Mouse (Mus musculus): ENCODE results near the gene Oxct2b. TPM values are rescaled to one million over a fixed set of nuclear protein-coding genes. Genes with fewer than 3 reads are reported as not detected.
A peak's percentile ranks its signal among the peaks of the same experiment; 100 is the strongest.

Oxct2b gene
- total RNA-seq (2014; fragmentation: Nextera tagmentation) (not detected in 2 replicates), total RNA-seq (2017) (not detected in 2 replicates), polyA plus RNA-seq (2012) (0.02 TPM in 1 of 2 replicates, not detected in the other)

DNA sequence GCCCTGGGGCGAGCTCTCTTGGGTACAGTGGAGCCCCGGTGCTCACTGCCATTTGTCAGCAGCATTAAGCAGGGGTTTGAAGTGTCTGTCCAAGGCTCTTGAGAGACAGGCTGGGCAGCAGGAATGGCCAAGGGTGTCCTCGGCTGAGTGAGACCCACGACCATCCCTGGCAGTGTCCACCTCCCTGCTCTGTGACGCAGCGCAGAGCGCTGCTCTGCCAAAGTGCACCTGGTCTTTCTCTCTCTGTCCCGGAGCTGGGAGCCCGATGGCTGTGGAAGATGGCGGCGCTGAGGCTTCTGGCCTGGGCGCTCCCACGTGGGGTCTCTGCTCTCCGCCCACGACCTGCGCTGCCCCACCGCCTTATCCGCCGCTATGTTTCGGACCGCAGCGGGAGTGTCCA lies at the start of gene Oxct2b:
Gene Oxct2b (plus strand): TSS at position 256 of the 400 bp plus-strand sequence.
- no peak for DNase-seq (ENCODE audit: low spot score)
- no peak for ATAC-seq (ENCODE audit: extremely low read depth, insufficient number of reproducible peaks, low FRiP score, poor library complexity, severe bottlenecking)
- no peak within 1 kb of the TSS for H3K4me3 ChIP-seq (ENCODE audit: low read depth, low read length)
- no peaks in the 10 kb centered on the region; the same call in 1 of the 2 replicates for H3K4me1 ChIP-seq (ENCODE audit: insufficient read depth, low read depth, low read length)
- peaks cover 8% of the 10 kb centered on the region for H3K9me3 ChIP-seq (replicated peaks)
- H3K36me3 ChIP-seq (replicated peaks) = no peaks in the 10 kb centered on the region
- H3K27me3 ChIP-seq (ENCODE audit: insufficient read depth, low read length) = peaks cover 9% of the 10 kb centered on the region; the same call in 1 of the 2 replicates
- TF ChIP-seq GATA1 (IDR thresholded peaks at IDR 0.05; ENCODE audit: borderline replicate concordance, low read length) = no peak
- TF ChIP-seq GATA2 (IDR thresholded peaks at IDR 0.05; ENCODE audit: borderline replicate concordance, low read depth, low read length) = no peak
- TF ChIP-seq CTCF (IDR thresholded peaks at IDR 0.05; ENCODE audit: low read depth, low read length) = no peak
- TF ChIP-seq TAL1 (conservative IDR thresholded peaks at IDR 0.05; ENCODE audit: low read depth, low read length) = no peak
- TF ChIP-seq POLR2AphosphoS5 (IDR thresholded peaks at IDR 0.05; ENCODE audit: insufficient replicate concordance, low read depth, low read length) = no peak

DNA sequence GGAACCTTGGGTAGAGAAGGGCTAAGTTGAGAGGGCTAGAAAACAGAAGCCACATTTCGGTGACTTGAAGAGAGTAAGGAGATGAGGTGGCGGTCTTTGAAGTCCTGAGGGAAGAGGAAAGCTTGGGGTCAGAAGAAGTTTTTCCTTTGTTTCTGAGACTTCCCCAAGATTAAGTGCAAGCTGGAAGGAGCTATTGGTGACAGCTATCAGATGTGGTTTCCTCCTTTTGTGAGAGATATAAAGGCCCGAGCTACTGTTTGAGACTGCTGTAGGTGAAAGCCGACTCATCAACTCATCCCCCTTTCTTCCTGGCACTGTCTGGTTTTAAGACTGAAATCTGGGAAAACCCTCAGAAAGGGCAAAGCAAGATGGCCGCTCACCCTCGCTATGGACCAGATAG lies 47.4 kb upstream of the Oxct2b start:
- DNase-seq (ENCODE audit: low spot score) (no peak), ATAC-seq (ENCODE audit: extremely low read depth, insufficient number of reproducible peaks, low FRiP score, poor library complexity, severe bottlenecking) (no peak)
- Histone ChIP-seq H3K4me3 (ENCODE audit: low read depth, low read length) (no peak overlapping the region), H3K27me3 (ENCODE audit: insufficient read depth, low read length) (peaks cover 47% of the 10 kb centered on the region), H3K4me1 (ENCODE audit: insufficient read depth, low read depth, low read length) (peaks cover 3% of the 10 kb centered on the region; the same call in 1 of the 2 replicates), H3K9me3 (replicated peaks) (no peaks in the 10 kb centered on the region), H3K36me3 (replicated peaks) (no peaks in the 10 kb centered on the region)
- no peak for TF ChIP-seq CTCF (IDR thresholded peaks at IDR 0.05; ENCODE audit: low read depth, low read length)
- no peak for TF ChIP-seq POLR2AphosphoS5 (IDR thresholded peaks at IDR 0.05; ENCODE audit: insufficient replicate concordance, low read depth, low read length)
- TF ChIP-seq GATA2 (IDR thresholded peaks at IDR 0.05; ENCODE audit: borderline replicate concordance, low read depth, low read length) = no peak
- no peak for TF ChIP-seq GATA1 (IDR thresholded peaks at IDR 0.05; ENCODE audit: borderline replicate concordance, low read length)
- TF ChIP-seq TAL1 (conservative IDR thresholded peaks at IDR 0.05; ENCODE audit: low read depth, low read length) = no peak

DNA sequence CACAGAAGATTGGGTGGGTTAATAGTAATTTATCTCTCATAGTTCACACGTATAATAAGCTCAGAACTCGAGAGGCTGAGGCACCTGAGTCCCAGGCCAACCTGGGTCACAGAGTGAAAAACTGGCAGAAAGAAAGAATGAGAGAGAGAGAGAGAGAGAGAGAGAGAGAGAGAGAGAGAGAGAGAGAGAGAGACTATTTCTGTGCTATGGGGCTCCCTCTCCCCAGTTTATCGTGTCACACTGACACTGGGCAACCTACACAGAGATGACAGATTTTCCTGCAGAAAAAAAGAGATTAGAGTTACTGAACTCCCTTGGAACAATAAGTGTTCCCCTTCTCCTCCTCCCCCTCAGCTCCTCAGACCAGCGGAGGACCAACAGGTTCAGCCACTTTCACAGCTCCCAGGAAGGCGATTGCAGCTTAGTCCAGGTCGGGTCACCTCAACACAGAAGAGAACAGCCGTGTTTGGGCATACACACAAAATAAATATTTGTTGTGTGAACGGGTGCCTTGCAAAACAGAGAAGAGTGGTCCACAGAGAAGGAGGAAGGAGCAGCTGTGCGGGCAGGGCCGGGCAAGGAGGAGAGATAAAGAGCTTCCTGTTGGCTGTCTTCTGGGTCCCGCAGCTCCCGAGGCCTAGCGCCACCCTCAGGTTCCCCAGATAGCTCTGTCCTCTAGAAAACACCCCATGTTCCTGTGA lies 44.6 kb upstream of the Oxct2b start:
- Histone ChIP-seq H3K27me3 (ENCODE audit: insufficient read depth, low read length) (peaks cover 45% of the 10 kb centered on the region), H3K4me3 (ENCODE audit: low read depth, low read length) (no peak overlapping the region), H3K4me1 (ENCODE audit: insufficient read depth, low read depth, low read length) (peaks cover 3% of the 10 kb centered on the region; the same call in 1 of the 2 replicates), H3K36me3 (replicated peaks) (no peaks in the 10 kb centered on the region), H3K9me3 (replicated peaks) (no peaks in the 10 kb centered on the region)
- DNase-seq (ENCODE audit: low spot score) (peak; percentile 16), ATAC-seq (ENCODE audit: extremely low read depth, insufficient number of reproducible peaks, low FRiP score, poor library complexity, severe bottlenecking) (peak; percentile 57; the same call in 1 of the 2 replicates)
- TF ChIP-seq GATA2 (IDR thresholded peaks at IDR 0.05; ENCODE audit: borderline replicate concordance, low read depth, low read length) (no peak), CTCF (IDR thresholded peaks at IDR 0.05; ENCODE audit: low read depth, low read length) (no peak)

DNA sequence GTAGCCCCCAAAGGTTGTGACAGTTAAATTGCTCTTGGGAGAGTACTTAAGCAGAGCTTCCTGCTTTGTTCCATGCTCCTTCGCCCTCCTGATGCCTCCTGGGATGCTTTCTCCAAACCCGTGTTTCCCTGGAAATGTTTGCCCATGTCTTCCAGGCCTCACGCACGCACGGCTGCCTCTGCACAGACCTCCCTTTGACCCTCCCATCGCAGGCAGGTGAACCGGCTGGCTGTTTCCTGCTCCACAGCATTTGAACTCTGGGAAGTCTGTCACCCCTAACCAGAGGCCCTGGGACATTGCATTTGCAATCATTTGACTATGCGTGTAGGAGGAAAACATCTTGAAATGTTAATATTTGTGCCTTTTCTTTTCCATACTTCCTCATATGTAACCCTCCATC lies 39.1 kb upstream of the Oxct2b start:
- no peak for TF ChIP-seq TAL1 (conservative IDR thresholded peaks at IDR 0.05; ENCODE audit: low read depth, low read length)
- TF ChIP-seq GATA2 (IDR thresholded peaks at IDR 0.05; ENCODE audit: borderline replicate concordance, low read depth, low read length) = no peak
- Histone ChIP-seq H3K36me3 (replicated peaks) (no peaks in the 10 kb centered on the region), H3K4me1 (ENCODE audit: insufficient read depth, low read depth, low read length) (peaks cover 6% of the 10 kb centered on the region; the same call in 1 of the 2 replicates), H3K27me3 (ENCODE audit: insufficient read depth, low read length) (peaks cover 48% of the 10 kb centered on the region), H3K4me3 (ENCODE audit: low read depth, low read length) (no peak overlapping the region), H3K9me3 (replicated peaks) (no peaks in the 10 kb centered on the region)
- no peak for ATAC-seq (ENCODE audit: extremely low read depth, insufficient number of reproducible peaks, low FRiP score, poor library complexity, severe bottlenecking)
- no peak for DNase-seq (ENCODE audit: low spot score)

DNA sequence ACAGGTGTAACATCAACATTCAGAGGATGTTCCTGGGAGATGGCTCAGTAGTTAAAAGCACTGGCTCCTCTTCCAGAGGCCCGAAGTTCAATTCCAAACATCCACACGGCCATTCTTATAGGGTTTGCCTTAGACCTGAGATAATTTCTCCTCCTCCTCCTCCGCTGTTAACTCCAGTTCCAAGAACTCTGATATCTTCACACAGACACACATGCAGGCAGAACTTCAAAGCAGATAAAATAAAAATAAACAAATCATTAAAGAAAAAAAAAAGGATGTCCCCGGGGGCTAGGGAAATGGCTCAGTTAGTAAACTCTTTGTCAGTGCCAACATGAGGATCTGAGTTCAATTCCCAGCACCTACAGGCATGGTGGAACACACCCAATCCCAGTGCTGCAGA lies 37.8 kb upstream of the Oxct2b start:
- Histone ChIP-seq H3K27me3 (ENCODE audit: insufficient read depth, low read length) (peaks cover 53% of the 10 kb centered on the region), H3K4me3 (ENCODE audit: low read depth, low read length) (no peak overlapping the region), H3K9me3 (replicated peaks) (no peaks in the 10 kb centered on the region), H3K4me1 (ENCODE audit: insufficient read depth, low read depth, low read length) (peaks cover 8% of the 10 kb centered on the region; the same call in 1 of the 2 replicates), H3K36me3 (replicated peaks) (no peaks in the 10 kb centered on the region)
- DNase-seq (ENCODE audit: low spot score) (no peak), ATAC-seq (ENCODE audit: extremely low read depth, insufficient number of reproducible peaks, low FRiP score, poor library complexity, severe bottlenecking) (no peak)
- TF ChIP-seq GATA2 (IDR thresholded peaks at IDR 0.05; ENCODE audit: borderline replicate concordance, low read depth, low read length) (no peak), CTCF (IDR thresholded peaks at IDR 0.05; ENCODE audit: low read depth, low read length) (no peak), TAL1 (conservative IDR thresholded peaks at IDR 0.05; ENCODE audit: low read depth, low read length) (no peak), POLR2AphosphoS5 (IDR thresholded peaks at IDR 0.05; ENCODE audit: insufficient replicate concordance, low read depth, low read length) (no peak), GATA1 (IDR thresholded peaks at IDR 0.05; ENCODE audit: borderline replicate concordance, low read length) (no peak)

DNA sequence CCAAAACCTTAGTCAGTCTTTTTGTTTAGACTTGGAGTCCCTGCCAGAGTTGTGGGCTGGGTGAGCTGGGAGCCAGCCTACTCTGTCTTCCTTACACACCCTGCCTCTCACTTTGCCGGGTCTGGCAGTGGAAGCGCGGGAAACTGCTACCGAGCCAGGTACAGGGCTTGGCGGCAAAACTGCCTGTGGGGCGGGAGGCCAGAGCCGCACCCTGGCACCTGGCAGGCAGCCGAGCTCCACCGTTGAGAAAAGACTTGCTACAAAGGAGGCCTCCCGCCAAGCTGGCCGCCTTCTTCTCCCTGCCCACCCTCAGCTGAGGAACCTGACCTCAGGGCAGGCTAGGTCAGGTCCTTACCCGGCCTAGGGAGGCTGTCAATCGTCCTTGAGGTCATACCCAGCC lies 35.3 kb upstream of the Oxct2b start:
- TF ChIP-seq GATA1 (IDR thresholded peaks at IDR 0.05; ENCODE audit: borderline replicate concordance, low read length) (no peak), TAL1 (conservative IDR thresholded peaks at IDR 0.05; ENCODE audit: low read depth, low read length) (no peak), POLR2AphosphoS5 (IDR thresholded peaks at IDR 0.05; ENCODE audit: insufficient replicate concordance, low read depth, low read length) (no peak)
- H3K9me3 ChIP-seq (replicated peaks) = no peaks in the 10 kb centered on the region
- H3K4me3 ChIP-seq (ENCODE audit: low read depth, low read length) = no peak overlapping the region
- DNase-seq (ENCODE audit: low spot score) (no peak), ATAC-seq (ENCODE audit: extremely low read depth, insufficient number of reproducible peaks, low FRiP score, poor library complexity, severe bottlenecking) (no peak)
- peaks cover 8% of the 10 kb centered on the region; the same call in 1 of the 2 replicates for H3K4me1 ChIP-seq (ENCODE audit: insufficient read depth, low read depth, low read length)
- peaks cover 42% of the 10 kb centered on the region for H3K27me3 ChIP-seq (ENCODE audit: insufficient read depth, low read length)
- no peaks in the 10 kb centered on the region for H3K36me3 ChIP-seq (replicated peaks)
